Mouse (Mus musculus): ENCODE measurements around the gene Arhgef15.

DNA sequence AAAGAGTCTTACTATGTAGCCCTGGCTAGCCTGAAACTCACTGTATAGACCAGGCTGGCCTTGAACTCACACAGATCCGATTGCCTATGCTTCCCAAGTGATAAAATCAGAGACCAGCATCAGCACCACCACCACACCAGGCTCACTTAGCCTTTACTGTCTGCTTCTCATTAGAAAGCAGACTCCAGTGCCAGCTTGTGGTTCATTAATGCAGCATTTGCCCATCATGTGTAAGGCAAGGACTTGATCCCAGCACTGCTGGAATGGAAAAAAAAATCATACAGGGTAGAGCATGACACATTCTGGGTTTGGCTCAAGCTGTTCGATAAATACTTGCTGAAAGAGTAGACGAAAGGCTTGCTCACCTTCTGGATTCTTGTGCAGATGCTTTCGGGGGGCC is 11.3 kb downstream of the Arhgef15 start:
- TF ChIP-seq ELF1 (IDR thresholded peaks at IDR 0.05; ENCODE audit: low read depth, low read length) (no peak), CTCF (conservative IDR thresholded peaks at IDR 0.05 in 1 of 2, IDR thresholded peaks at IDR 0.05 in 1 of 2; ENCODE audit: low read depth in 2 of 2, low read length in 2 of 2) (no peak), POLR2A (IDR thresholded peaks at IDR 0.05; ENCODE audit: low read depth, low read length) (no peak)

Data from CH12.LX (cell line).